Mouse (Mus musculus) neural tube, embryonic 11.5 days (tissue): Measurements from ENCODE around the gene Ckm. TPM values are rescaled to one million over a fixed set of nuclear protein-coding genes. Genes with fewer than 3 reads are reported as not detected.

Source experiments
- ATAC-seq: fragments of 200-750 bp; cut with Nextera tagmentation; 2 replicates; pipeline ENCODE4 v1.8.0; 2017; ENCODE audit warnings: moderate number of reproducible peaks, mild to moderate bottlenecking, moderate TSS enrichment, moderate library complexity; ENCODE audit not compliant: insufficient read depth, low FRiP score, low TSS enrichment
- DNase-seq: peaks from one replicate; pipeline ENCODE4 v3.0.0-alpha.2; 2015; ENCODE audit warnings: low spot score
- H3K27ac ChIP-seq: fragments of 300-500 bp; sonication (generic); 2 replicates; pipeline ENCODE4 v1.5.1; 2014; ENCODE audit warnings: low read depth, mild to moderate bottlenecking, low read length
- H3K27me3 ChIP-seq: fragments of 300-500 bp; sonication (generic); 2 replicates; pipeline ENCODE4 v1.6.1; 2014; ENCODE audit warnings: mild to moderate bottlenecking, low read length, mixed read lengths; ENCODE audit not compliant: control insufficient read depth, insufficient read depth
- H3K36me3 ChIP-seq: fragments of 300-500 bp; sonication (generic); 2 replicates; pipeline ENCODE4 v1.6.1; 2014; ENCODE audit warnings: mild to moderate bottlenecking, low read length, moderate library complexity, mixed read lengths; ENCODE audit not compliant: control insufficient read depth, insufficient read depth
- H3K4me1 ChIP-seq: fragments of 300-500 bp; sonication (generic); 2 replicates; pipeline ENCODE4 v1.6.1; 2014; ENCODE audit warnings: low read length, mixed read lengths; ENCODE audit not compliant: control insufficient read depth, insufficient read depth
- H3K4me2 ChIP-seq: fragments of 300-500 bp; sonication (generic); 2 replicates; pipeline ENCODE4 v1.6.1; 2014; ENCODE audit warnings: low read depth, mild to moderate bottlenecking, moderate library complexity
- H3K4me3 ChIP-seq: fragments of 300-500 bp; sonication (generic); 2 replicates; pipeline ENCODE4 v1.5.1; 2014; ENCODE audit warnings: low read depth, low read length
- H3K9ac ChIP-seq: fragments of 300-500 bp; sonication (generic); 2 replicates; pipeline ENCODE4 v1.6.1; 2014; ENCODE audit warnings: mild to moderate bottlenecking, low read length
- H3K9me3 ChIP-seq: fragments of 300-500 bp; sonication (generic); 2 replicates; pipeline ENCODE4 v1.6.1; 2016; ENCODE audit warnings: low read length; ENCODE audit not compliant: control insufficient read depth
- WGBS: fragments of 180-500 bp; shearing (Covaris S2); extraction: QIAGEN DNeasy Blood & Tissue Kit; methylation state at CpG from one replicate; pipeline ENCODE4 v1.1.7; 2014; 5-methylcytosine and 5-hydroxymethylcytosine counted together
- polyA plus RNA-seq: library from polyadenylated mRNA; unstranded; fragments of >200 nt; fragmentation: Nextera tagmentation; extraction: Ambion mirVana; gene quantifications from 2 replicates; pipeline ENCODE4 v1.2.1, GENCODE M21; 2014

The Ckm gene
- polyA plus RNA-seq, 1 experiment from 2014 or later: 0.69 TPM

DNA sequence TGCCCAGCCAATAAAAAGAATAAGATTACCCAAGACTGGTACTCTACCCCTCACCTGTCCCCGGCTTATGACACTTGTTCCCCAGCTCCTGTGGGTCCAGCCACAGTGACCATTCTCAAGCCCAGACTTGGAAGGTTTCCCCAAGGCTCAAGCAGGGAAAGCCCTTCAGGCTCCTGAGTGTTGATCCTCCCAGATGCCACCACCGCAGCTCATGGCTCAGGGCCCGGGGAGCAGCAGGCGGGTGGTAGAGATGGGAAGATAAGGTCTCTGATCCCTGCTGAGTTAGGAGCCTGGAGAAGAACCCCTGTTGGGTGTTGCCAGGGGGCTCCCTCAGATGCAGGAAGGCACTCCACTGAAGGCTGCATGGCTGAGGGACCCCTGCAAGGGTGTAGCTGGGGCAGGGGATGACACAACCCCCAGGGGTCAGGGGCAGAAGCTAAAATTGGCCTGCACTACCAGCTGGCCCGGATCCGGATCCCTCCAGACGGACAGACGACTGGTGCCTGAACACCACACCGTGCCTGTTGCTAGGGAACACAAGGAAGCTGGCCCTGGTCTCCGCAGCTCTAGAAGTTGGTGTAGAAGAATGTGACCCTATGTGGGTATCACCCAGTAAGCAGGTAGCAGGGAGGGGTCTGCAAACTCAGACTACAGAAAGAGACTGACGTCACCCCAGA is 51.4 kb downstream of the Ckm start:
- H3K4me2 ChIP-seq: 0 out of 2 replicates have a peak overlapping the region, but pooled peaks have one; percentile 2
- 80% methylated on average over 11 of the region's 11 CpGs for WGBS

DNA sequence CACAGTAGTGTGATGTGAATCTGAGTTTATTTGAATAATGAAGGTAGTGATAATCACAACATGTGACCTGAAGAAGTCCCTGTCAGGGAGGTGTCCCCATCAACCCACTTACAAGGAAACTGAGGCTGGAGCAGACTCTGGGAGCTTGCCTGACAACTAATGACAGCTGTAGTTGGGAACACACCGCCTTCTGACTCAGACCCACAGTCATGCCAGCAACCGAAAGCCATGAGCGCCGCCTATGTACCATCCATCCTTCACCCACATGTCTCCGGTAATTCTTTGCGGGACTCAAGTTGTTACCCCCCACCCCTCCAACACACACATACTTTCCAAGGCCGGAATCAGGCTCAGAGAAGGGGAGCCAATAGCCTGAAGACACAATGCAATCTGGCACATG is 52.1 kb downstream of the Ckm start:
- Histone ChIP-seq H3K27me3 (no peaks in the 10 kb centered on the region), H3K4me2 (peak overlapping the region; percentile 96; the same call in 1 of the 2 replicates), H3K4me1 (peaks cover 7% of the 10 kb centered on the region; the same call in 1 of the 2 replicates), H3K9me3 (no peaks in the 10 kb centered on the region), H3K27ac (no peak overlapping the region), H3K4me3 (no peak overlapping the region; the same call in 1 of the 2 replicates), H3K36me3 (peaks cover 4% of the 10 kb centered on the region), H3K9ac (no peak overlapping the region)
- ATAC-seq (no peak), DNase-seq (no peak)
- 94% methylated on average over 7 of the region's 7 CpGs for WGBS

More for the DNA sequence above, 51.4 kb downstream of the Ckm start:
- DNase-seq (no peak), ATAC-seq (no peak)
- Histone ChIP-seq H3K4me1 (peaks cover 7% of the 10 kb centered on the region; the same call in 1 of the 2 replicates), H3K9me3 (no peaks in the 10 kb centered on the region), H3K9ac (no peak overlapping the region), H3K36me3 (peaks cover 10% of the 10 kb centered on the region), H3K27me3 (no peaks in the 10 kb centered on the region), H3K4me3 (no peak overlapping the region), H3K27ac (no peak overlapping the region)

DNA sequence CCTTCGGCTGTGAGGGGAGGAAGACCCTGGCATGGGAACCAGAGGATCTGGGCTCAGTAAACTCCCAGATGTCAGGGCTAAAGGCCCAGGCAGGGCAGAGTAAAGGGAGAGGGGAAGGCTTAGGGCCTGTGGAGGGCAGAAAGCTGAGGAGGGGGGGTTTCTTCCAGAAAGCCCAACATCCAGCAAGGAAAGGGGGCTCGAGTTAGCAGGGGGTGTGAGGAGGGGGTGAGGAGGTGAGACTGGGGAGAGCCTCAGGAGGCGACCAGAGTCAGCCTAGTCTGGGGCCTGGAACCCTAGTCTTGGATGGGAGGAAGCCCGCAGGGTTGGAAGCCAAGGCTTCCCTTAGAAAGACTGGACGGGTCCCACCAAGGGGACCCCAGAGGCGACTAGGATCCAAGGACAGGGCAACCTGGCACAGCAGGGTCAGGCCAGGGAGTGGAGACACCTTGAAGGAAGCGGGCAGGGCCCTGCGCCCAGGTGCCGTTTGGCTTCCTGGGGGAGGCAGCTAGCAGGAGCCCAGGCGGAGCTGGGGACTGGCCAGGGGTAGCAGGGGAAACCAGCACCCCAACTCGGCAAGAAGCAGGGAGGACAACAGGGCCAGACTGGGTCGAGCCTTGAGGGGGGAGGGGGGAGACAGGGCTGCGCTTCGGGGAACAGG is 53.0 kb downstream of the Ckm start:
- Histone ChIP-seq H3K4me1 (peaks cover 7% of the 10 kb centered on the region; the same call in 1 of the 2 replicates), H3K27me3 (no peaks in the 10 kb centered on the region), H3K9ac (peak overlapping the region; percentile 79), H3K36me3 (peaks cover 2% of the 10 kb centered on the region; the same call in 1 of the 2 replicates), H3K9me3 (no peaks in the 10 kb centered on the region), H3K4me3 (peak overlapping the region; percentile 99), H3K27ac (0 out of 2 replicates have a peak overlapping the region, but pooled peaks have one; percentile 70), H3K4me2 (peak overlapping the region; percentile 96)
- WGBS: 9% methylated on average over 12 of the region's 14 CpGs
- ATAC-seq (peak; percentile 8; the same call in 1 of the 2 replicates), DNase-seq (no peak)

GRCm38 (mm10) chr7:19458072-19458486 is 53.5 kb downstream of the Ckm start:
- WGBS: under 1% methylated on average over 22 of the region's 31 CpGs
- ATAC-seq (peak; percentile 82), DNase-seq (peak; percentile 86)

DNA sequence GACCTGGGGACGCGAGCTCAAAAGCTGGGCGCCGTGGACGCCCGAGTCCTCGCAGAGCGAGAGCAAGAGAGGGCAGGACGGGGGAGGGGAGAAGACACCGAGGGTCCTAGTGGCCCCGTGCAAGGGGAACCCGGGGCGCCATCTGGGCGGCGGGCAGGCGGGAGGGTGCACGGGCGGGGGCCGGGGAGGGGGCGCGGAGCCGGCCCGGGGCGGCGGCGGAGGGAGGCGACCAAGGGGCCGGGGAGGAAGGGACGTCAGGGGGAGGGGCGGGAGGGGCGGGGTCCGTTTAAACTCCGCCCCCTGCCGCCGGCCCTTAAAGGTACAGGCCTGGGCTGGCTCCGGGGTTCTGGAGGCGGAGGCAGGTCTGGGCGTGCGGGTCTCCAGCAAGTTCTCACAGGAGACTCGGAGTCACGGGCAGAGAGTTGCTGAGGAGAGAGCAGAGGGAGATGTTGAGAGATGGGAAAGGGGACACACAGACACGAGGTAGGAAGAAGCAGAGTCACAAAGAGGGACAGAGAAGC is 54.1 kb downstream of the Ckm start, which contains the start of gene Mark4:
Gene Mark4 (minus strand): TSS at position 231 of the 521 bp plus-strand sequence.
- peak within 1 kb of the TSS; percentile 70 for H3K27ac ChIP-seq
- WGBS: under 1% methylated on average over 21 of the region's 42 CpGs
- no peaks in the 10 kb centered on the region for H3K27me3 ChIP-seq
- H3K4me2 ChIP-seq: peak within 1 kb of the TSS; percentile 96
- peaks cover 2% of the 10 kb centered on the region; the same call in 1 of the 2 replicates for H3K36me3 ChIP-seq
- peak within 1 kb of the TSS; percentile 79 for H3K9ac ChIP-seq
- no peaks in the 10 kb centered on the region for H3K9me3 ChIP-seq
- DNase-seq (peak; percentile 92), ATAC-seq (peak; percentile 83)
- H3K4me3 ChIP-seq: peak within 1 kb of the TSS; percentile 99
- H3K4me1 ChIP-seq: peaks cover 7% of the 10 kb centered on the region; the same call in 1 of the 2 replicates

More at GRCm38 (mm10) chr7:19458072-19458486, 53.5 kb downstream of the Ckm start:
- peaks cover 7% of the 10 kb centered on the region; the same call in 1 of the 2 replicates for H3K4me1 ChIP-seq
- H3K4me2 ChIP-seq: peak overlapping the region; percentile 96
- H3K9me3 ChIP-seq: no peaks in the 10 kb centered on the region
- peak overlapping the region; percentile 99 for H3K4me3 ChIP-seq
- peaks cover 2% of the 10 kb centered on the region; the same call in 1 of the 2 replicates for H3K36me3 ChIP-seq
- H3K9ac ChIP-seq: peak overlapping the region; percentile 79
- no peaks in the 10 kb centered on the region for H3K27me3 ChIP-seq
- peak overlapping the region; percentile 70; the same call in 1 of the 2 replicates for H3K27ac ChIP-seq

- Histone ChIP-seq H3K27ac (peak overlapping the region; percentile 42), H3K4me3 (peak overlapping the region; percentile 99), H3K27me3 (no peaks in the 10 kb centered on the region; the same call in 1 of the 2 replicates), H3K36me3 (peaks cover 2% of the 10 kb centered on the region; the same call in 1 of the 2 replicates), H3K4me2 (peak overlapping the region; percentile 96), H3K4me1 (peaks cover 7% of the 10 kb centered on the region; the same call in 1 of the 2 replicates), H3K9ac (peak overlapping the region; percentile 54), H3K9me3 (no peaks in the 10 kb centered on the region)
- WGBS: 33% methylated on average over 6 of the region's 6 CpGs
- ATAC-seq (no peak), DNase-seq (no peak)
These were observed 54.7 kb downstream of the Ckm start for GRCm38 (mm10) chr7:19459144-19459870.

- H3K9ac ChIP-seq: no peak overlapping the region
- ATAC-seq (no peak), DNase-seq (no peak)
- peaks cover 2% of the 10 kb centered on the region; the same call in 1 of the 2 replicates for H3K36me3 ChIP-seq
- peaks cover 7% of the 10 kb centered on the region; the same call in 1 of the 2 replicates for H3K4me1 ChIP-seq
- WGBS: 73% methylated on average over 1 of the region's 1 CpGs
- peaks cover 3% of the 10 kb centered on the region; the same call in 1 of the 2 replicates for H3K27me3 ChIP-seq
- H3K27ac ChIP-seq: no peak overlapping the region
- no peak overlapping the region for H3K4me2 ChIP-seq
- H3K9me3 ChIP-seq: no peaks in the 10 kb centered on the region
- no peak overlapping the region for H3K4me3 ChIP-seq
These were observed 55.9 kb downstream of the Ckm start for GRCm38 (mm10) chr7:19460500-19460899.

- H3K9me3 ChIP-seq: no peaks in the 10 kb centered on the region
- no peak overlapping the region for H3K27ac ChIP-seq
- ATAC-seq (no peak), DNase-seq (peak; percentile 84)
- H3K4me1 ChIP-seq: peaks cover 7% of the 10 kb centered on the region; the same call in 1 of the 2 replicates
- H3K4me2 ChIP-seq: no peak overlapping the region
- H3K36me3 ChIP-seq: no peaks in the 10 kb centered on the region
- no peak overlapping the region for H3K4me3 ChIP-seq
- WGBS: 16% methylated on average over 6 of the region's 6 CpGs
- H3K27me3 ChIP-seq: peaks cover 3% of the 10 kb centered on the region; the same call in 1 of the 2 replicates
- H3K9ac ChIP-seq: no peak overlapping the region
These were observed 56.9 kb downstream of the Ckm start for GRCm38 (mm10) chr7:19461488-19461887.
